Mouse (Mus musculus): Measurements from ENCODE around the gene Zfp358. TPM values are rescaled to one million over a fixed set of nuclear protein-coding genes. Genes with fewer than 3 reads are reported as not detected.

Gene Zfp358
- polyA plus RNA-seq, 1 experiment from 2014 or later, result 61.1 TPM

GRCm38 (mm10) chr8:3500235-3501090, 7.5 kb downstream of the Zfp358 start, which contains the start of gene Mcoln1:
Gene Mcoln1, plus strand, starts transcription at chr8:3500457.
- H3K27me3 ChIP-seq, result no peaks in the 10 kb centered on the region
- peak within 1 kb of the TSS; percentile 94 for H3K27ac ChIP-seq
- ATAC-seq (ENCODE audit: insufficient number of reproducible peaks, insufficient read depth, low FRiP score, low TSS enrichment, low read depth), result peak; percentile 80
- peak within 1 kb of the TSS; percentile 80 for H3K9ac ChIP-seq (replicated peaks)
- H3K4me2 ChIP-seq, result peak within 1 kb of the TSS; percentile 80
- peaks cover 12% of the 10 kb centered on the region for H3K9me3 ChIP-seq
- H3K4me1 ChIP-seq (replicated peaks), result peaks cover 11% of the 10 kb centered on the region
- WGBS, result under 1% methylated on average over 70 of the region's 70 CpGs
- H3K4me3 ChIP-seq (replicated peaks), result peak within 1 kb of the TSS; percentile 77
- peaks cover 41% of the 10 kb centered on the region for H3K36me3 ChIP-seq

GRCm38 (mm10) chr8:3502217-3502616, 9.3 kb downstream of the Zfp358 start:
- Histone ChIP-seq H3K9me3 (no peaks in the 10 kb centered on the region), H3K27me3 (no peaks in the 10 kb centered on the region), H3K9ac (replicated peaks) (no peak overlapping the region), H3K36me3 (peaks cover 41% of the 10 kb centered on the region), H3K4me1 (replicated peaks) (peaks cover 11% of the 10 kb centered on the region), H3K4me2 (no peak overlapping the region), H3K27ac (no peak overlapping the region), H3K4me3 (replicated peaks) (no peak overlapping the region)
- 57% methylated on average over 4 of the region's 4 CpGs for WGBS
- ATAC-seq (ENCODE audit: insufficient number of reproducible peaks, insufficient read depth, low FRiP score, low TSS enrichment, low read depth), result no peak

DNA sequence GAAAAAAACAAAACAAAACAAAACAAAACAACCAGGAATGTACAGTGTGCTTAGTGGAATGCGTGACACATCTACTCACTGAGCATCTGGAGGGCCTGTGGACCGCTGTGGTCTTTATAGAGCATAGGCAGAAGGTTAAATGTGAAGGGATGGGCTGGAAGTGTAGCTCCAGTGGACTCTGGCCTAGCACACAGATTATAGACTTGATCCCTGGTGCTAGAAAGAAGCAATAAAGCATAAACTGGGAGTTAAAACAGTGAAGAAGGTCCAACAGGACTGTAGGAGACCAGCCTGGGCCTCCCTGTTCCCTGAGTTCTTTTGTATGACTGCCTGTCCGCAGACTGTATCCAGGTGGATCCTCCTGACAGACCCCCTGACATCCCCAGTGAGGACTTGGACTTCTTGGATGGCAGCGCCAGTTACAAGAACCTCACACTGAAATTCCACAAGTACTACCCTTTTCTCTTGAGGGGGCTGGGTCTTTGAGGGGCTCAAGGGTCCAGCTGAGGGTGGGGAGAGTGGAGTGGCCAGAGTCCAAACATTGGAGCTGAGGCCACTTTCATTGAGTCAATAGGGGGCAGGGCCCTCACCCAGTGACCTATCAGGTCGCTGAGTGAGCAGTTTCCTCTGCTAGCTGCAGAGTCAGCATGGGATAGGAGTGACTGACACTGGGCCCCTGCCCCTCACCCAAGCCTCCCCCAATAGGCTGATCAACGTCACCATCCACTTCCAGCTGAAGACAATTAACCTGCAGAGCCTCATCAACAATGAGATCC, 15.2 kb downstream of the Zfp358 start:
- no peak overlapping the region for H3K4me2 ChIP-seq
- H3K9ac ChIP-seq (replicated peaks), result no peak overlapping the region
- H3K4me1 ChIP-seq (replicated peaks), result no peaks in the 10 kb centered on the region
- no peaks in the 10 kb centered on the region for H3K27me3 ChIP-seq
- peaks cover 81% of the 10 kb centered on the region for H3K36me3 ChIP-seq
- H3K27ac ChIP-seq, result no peak overlapping the region
- WGBS, result 87% methylated on average over 6 of the region's 6 CpGs
- no peaks in the 10 kb centered on the region for H3K9me3 ChIP-seq
- ATAC-seq (ENCODE audit: insufficient number of reproducible peaks, insufficient read depth, low FRiP score, low TSS enrichment, low read depth), result no peak
- no peak overlapping the region for H3K4me3 ChIP-seq (replicated peaks)

- peak overlapping the region; percentile 56 for H3K4me3 ChIP-seq (replicated peaks)
- H3K4me1 ChIP-seq (replicated peaks), result peaks cover 6% of the 10 kb centered on the region
- WGBS, result 29% methylated on average over 13 of the region's 13 CpGs
- H3K27ac ChIP-seq, result peak overlapping the region; percentile 84
- H3K4me2 ChIP-seq, result peak overlapping the region; percentile 85
- ATAC-seq (ENCODE audit: insufficient number of reproducible peaks, insufficient read depth, low FRiP score, low TSS enrichment, low read depth), result no peak; the same call in 1 of the 2 replicates
- H3K36me3 ChIP-seq, result peaks cover 41% of the 10 kb centered on the region
- no peaks in the 10 kb centered on the region for H3K9me3 ChIP-seq
- H3K9ac ChIP-seq (replicated peaks), result peak overlapping the region; percentile 47
- no peaks in the 10 kb centered on the region for H3K27me3 ChIP-seq
These were observed 21.8 kb downstream of the Zfp358 start for GRCm38 (mm10) chr8:3514681-3515247.

DNA sequence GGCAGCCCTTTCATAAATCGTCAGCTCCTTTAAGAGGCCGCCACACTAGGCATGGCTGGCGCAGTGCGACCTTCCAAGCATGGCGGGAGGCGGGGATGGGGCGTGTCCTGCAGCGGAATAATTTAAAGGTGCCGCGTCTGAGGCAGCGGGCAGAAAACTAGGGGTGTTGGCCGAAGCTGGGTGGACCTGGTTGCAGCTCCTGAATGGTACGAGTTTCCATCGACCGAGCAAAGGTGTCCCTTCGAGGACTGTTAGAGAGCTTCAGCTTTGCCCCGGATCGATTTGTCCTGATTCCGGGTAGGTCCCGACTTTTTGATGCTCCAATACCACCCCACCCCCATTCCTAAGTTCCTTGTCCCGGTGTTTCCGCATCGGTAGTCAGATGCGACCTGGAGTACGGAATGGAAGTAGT, 22.3 kb downstream of the Zfp358 start, which contains the start of gene Pnpla6:
Gene Pnpla6, plus strand, starts transcription at position 125 of the 412 bp plus-strand sequence.
- Histone ChIP-seq H3K27ac (peak within 1 kb of the TSS; percentile 84), H3K4me3 (replicated peaks) (peak within 1 kb of the TSS; percentile 56), H3K4me1 (replicated peaks) (peaks cover 6% of the 10 kb centered on the region), H3K9me3 (no peaks in the 10 kb centered on the region), H3K27me3 (no peaks in the 10 kb centered on the region), H3K36me3 (peaks cover 37% of the 10 kb centered on the region), H3K4me2 (peak within 1 kb of the TSS; percentile 85), H3K9ac (replicated peaks) (peak within 1 kb of the TSS; percentile 47)
- under 1% methylated on average over 25 of the region's 25 CpGs for WGBS
- ATAC-seq (ENCODE audit: insufficient number of reproducible peaks, insufficient read depth, low FRiP score, low TSS enrichment, low read depth), result peak; percentile 70

DNA sequence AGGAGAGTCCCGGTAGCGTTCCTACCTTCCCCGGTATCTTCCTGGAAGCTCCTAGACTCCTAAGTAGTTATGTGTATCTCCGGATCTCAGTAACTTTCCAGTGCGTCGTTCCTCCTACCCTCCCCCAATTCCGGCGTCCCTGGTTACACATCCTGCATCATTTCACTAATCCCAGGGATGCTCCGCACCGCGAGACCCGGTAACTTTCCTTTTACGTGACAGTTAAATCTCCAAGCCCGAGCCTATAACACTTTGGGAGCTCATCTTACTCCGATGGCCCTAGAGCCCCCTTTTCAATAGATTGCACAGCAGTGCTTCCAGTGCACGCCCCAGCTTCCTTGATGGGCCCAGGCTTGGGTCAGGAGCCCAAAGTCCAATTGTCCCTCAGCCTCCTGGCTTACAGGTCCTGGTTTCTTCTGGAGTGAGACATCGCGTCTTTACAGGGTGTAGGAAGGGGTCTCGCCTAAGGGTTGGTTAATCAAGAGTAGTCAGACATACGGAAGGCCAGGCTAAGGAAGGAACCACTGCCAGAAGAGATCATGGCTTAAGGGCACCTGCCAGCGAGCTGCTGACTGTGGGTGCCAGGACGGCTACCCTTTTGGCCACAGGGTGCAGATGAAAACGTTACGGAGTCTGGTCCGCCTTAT, 23.0 kb downstream of the Zfp358 start:
- Histone ChIP-seq H3K9ac (replicated peaks) (peak overlapping the region; percentile 47), H3K27me3 (no peaks in the 10 kb centered on the region), H3K4me1 (replicated peaks) (peaks cover 6% of the 10 kb centered on the region), H3K9me3 (no peaks in the 10 kb centered on the region), H3K4me2 (peak overlapping the region; percentile 85), H3K27ac (peak overlapping the region; percentile 84), H3K36me3 (peaks cover 32% of the 10 kb centered on the region), H3K4me3 (replicated peaks) (peak overlapping the region; percentile 56)
- under 1% methylated on average over 25 of the region's 25 CpGs for WGBS
- peak; percentile 13 for ATAC-seq (ENCODE audit: insufficient number of reproducible peaks, insufficient read depth, low FRiP score, low TSS enrichment, low read depth)

DNA sequence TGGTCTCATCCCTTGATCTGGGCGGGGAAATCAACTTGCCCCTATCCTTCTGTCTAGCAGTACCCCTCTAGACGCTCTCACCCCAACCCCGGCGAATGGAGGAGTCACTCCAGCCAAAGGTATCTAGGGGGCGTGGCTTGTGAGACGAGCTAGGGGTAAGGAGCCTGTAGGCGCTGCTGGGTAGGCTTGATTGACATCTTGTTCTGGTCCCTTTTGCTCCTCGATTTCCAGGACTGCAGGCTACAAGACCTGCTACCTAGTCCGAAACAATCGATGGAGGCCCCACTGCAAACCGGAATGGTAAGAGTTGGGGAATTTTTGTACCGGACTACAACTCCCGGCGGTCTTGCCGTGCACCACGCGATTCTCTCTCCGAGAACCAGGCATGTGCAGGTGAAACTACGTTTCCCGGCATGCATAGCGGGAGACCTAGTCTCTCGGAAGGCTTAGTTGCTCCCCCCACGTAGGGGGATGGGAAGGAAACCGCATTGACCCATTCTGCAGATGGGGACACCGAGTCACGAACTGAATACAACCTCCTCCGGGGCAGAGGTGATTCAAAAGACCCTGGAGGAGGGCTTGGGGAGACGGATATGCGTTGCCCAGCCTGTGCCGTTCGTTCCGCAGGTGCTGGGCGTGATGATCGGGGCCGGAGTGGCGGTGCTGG, 23.6 kb downstream of the Zfp358 start:
- Histone ChIP-seq H3K36me3 (peaks cover 32% of the 10 kb centered on the region), H3K27ac (peak overlapping the region; percentile 84), H3K4me2 (peak overlapping the region; percentile 85), H3K4me1 (replicated peaks) (peaks cover 6% of the 10 kb centered on the region), H3K4me3 (replicated peaks) (peak overlapping the region; percentile 56), H3K9me3 (no peaks in the 10 kb centered on the region), H3K9ac (replicated peaks) (peak overlapping the region; percentile 55), H3K27me3 (no peaks in the 10 kb centered on the region)
- peak; percentile 89 for ATAC-seq (ENCODE audit: insufficient number of reproducible peaks, insufficient read depth, low FRiP score, low TSS enrichment, low read depth)
- 4% methylated on average over 36 of the region's 36 CpGs for WGBS

- Histone ChIP-seq H3K27me3 (no peaks in the 10 kb centered on the region), H3K4me2 (peak overlapping the region; percentile 85), H3K4me3 (replicated peaks) (peak overlapping the region; percentile 56), H3K9ac (replicated peaks) (peak overlapping the region; percentile 55), H3K27ac (peak overlapping the region; percentile 41; the same call in 1 of the 2 replicates), H3K4me1 (replicated peaks) (peaks cover 6% of the 10 kb centered on the region), H3K9me3 (no peaks in the 10 kb centered on the region), H3K36me3 (peaks cover 33% of the 10 kb centered on the region)
- no peak for ATAC-seq (ENCODE audit: insufficient number of reproducible peaks, insufficient read depth, low FRiP score, low TSS enrichment, low read depth)
- 6% methylated on average over 16 of the region's 16 CpGs for WGBS
These were observed 24.2 kb downstream of the Zfp358 start for GRCm38 (mm10) chr8:3517117-3517495.

DNA sequence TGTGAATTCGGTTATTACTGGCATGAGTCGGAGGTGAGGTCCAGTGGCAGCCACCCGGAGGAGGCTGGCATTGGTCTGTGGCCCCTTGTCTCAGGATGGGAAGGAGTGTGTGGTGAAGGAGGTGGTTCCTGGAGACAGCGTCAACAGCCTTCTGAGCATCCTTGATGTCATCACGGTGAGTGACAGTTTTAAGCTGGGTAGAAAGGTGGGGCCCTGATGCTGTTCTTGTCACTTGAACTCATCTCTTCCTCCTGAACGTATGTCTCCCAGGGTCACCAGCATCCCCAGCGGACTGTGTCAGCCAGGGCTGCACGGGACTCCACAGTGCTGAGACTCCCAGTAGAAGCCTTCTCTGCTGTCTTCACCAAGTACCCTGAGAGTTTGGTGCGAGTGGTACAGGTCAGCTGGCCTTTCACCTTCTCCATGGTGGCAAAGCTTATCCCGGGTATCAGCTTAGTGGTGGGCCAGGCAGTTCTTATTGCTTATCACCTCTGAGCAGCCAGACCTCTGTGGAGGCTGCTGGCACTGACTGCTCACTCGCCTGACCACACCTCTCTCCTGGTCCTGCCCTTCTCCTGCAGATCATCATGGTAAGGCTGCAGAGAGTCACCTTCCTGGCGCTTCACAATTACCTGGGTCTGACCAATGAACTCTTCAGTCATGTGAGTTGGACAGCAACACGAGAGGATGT, 29.2 kb downstream of the Zfp358 start:
- WGBS, result 92% methylated on average over 13 of the region's 13 CpGs
- Histone ChIP-seq H3K27me3 (no peaks in the 10 kb centered on the region), H3K4me3 (replicated peaks) (no peak overlapping the region), H3K36me3 (peaks cover 56% of the 10 kb centered on the region), H3K27ac (no peak overlapping the region), H3K4me2 (no peak overlapping the region), H3K9me3 (no peaks in the 10 kb centered on the region), H3K9ac (replicated peaks) (no peak overlapping the region), H3K4me1 (replicated peaks) (no peaks in the 10 kb centered on the region)
- no peak for ATAC-seq (ENCODE audit: insufficient number of reproducible peaks, insufficient read depth, low FRiP score, low TSS enrichment, low read depth)

GRCm38 (mm10) chr8:3530816-3531215, 37.9 kb downstream of the Zfp358 start:
- ATAC-seq (ENCODE audit: insufficient number of reproducible peaks, insufficient read depth, low FRiP score, low TSS enrichment, low read depth), result no peak
- Histone ChIP-seq H3K36me3 (peaks cover 43% of the 10 kb centered on the region), H3K4me3 (replicated peaks) (no peak overlapping the region), H3K9ac (replicated peaks) (no peak overlapping the region), H3K27me3 (no peaks in the 10 kb centered on the region), H3K27ac (no peak overlapping the region), H3K9me3 (no peaks in the 10 kb centered on the region), H3K4me2 (no peak overlapping the region), H3K4me1 (replicated peaks) (no peaks in the 10 kb centered on the region)
- WGBS, result 88% methylated on average over 5 of the region's 5 CpGs
